ENCODE assay signal across 8 mouse cellular contexts in genomic region chr5:52115821-52116317, GRCm38 (mm10).
DNase-seq lines count a peak whose midpoint lies in the region; ATAC-seq and TF ChIP-seq lines count a peak whose summit lies in the region.

No protein-coding gene starts in this region.

- H3K36me3 ChIP-seq in lung, embryonic 14.5 days (ENCODE audit: insufficient read depth), result no peaks in the 10 kb centered on the region

- peak overlapping the region; percentile 49 for H3K9ac ChIP-seq in lung, embryonic 14.5 days

- under 1% methylated on average over 53 of the region's 53 CpGs for WGBS in lung, embryonic 14.5 days

- TF ChIP-seq CTCF in lung, embryonic 14.5 days (IDR thresholded peaks at IDR 0.05; ENCODE audit: low read depth), result peak; percentile 76

- no peaks in the 10 kb centered on the region for H3K9me3 ChIP-seq in lung, embryonic 14.5 days (ENCODE audit: low read depth, low read length)

- no peak overlapping the region for H3K27ac ChIP-seq in lung, embryonic 14.5 days (ENCODE audit: low read depth)

- peak overlapping the region; percentile 62 for H3K4me3 ChIP-seq in lung, embryonic 14.5 days (ENCODE audit: low read depth, low read length)

- H3K4me1 ChIP-seq in lung, embryonic 14.5 days (ENCODE audit: insufficient read depth), result no peaks in the 10 kb centered on the region

- DNase-seq in R1 (ENCODE audit: low read depth, low spot score), result peak; percentile 84
- DNase-seq in cerebellum, adult 8-10 months, result peak; percentile 85
- DNase-seq in frontal cortex, adult 2 months (ENCODE audit: extremely low spot score in 1 of 2, low spot score in 1 of 2), result peak; percentile 72 to 88
- DNase-seq in layer of hippocampus, adult 9-11 months, result peak; percentile 93
- DNase-seq in lung, embryonic 14.5 days, result peak; percentile 79
- peak; percentile 81 for DNase-seq in thymus, postnatal 4 days

- peak; percentile 58 to 61 for ATAC-seq in hematopoietic stem cell, adult 5-6 weeks (replicated peaks in 1 of 2; ENCODE audit: insufficient read depth in 1 of 2, low FRiP score in 2 of 2, low TSS enrichment in 1 of 2, low read depth in 1 of 2, poor library complexity in 2 of 2, severe bottlenecking in 2 of 2)
- ATAC-seq in lung, embryonic 14.5 days (ENCODE audit: insufficient read depth), result peak; percentile 78
- ATAC-seq in neutrophil, adult 5-6 weeks (ENCODE audit: extremely low read depth, insufficient number of reproducible peaks, low FRiP score, poor library complexity, severe bottlenecking), result peak; percentile 21

- H3K4me2 ChIP-seq in lung, embryonic 14.5 days, result peak overlapping the region; percentile 99

- H3K27me3 ChIP-seq in lung, embryonic 14.5 days (ENCODE audit: insufficient read depth, low read length), result peaks cover 43% of the 10 kb centered on the region

Comparison
In these comparisons a context has a peak if more than half of its experiments do, and no peak if none do; other contexts are left out.
1. ATAC-seq: peak in every context shown above with its lines; median percentile 78 in lung, embryonic 14.5 days; 60 in hematopoietic stem cell, adult 5-6 weeks; 21 in neutrophil, adult 5-6 weeks.